Mouse (Mus musculus) liver, adult (tissue): ENCODE data around the gene Cox7a1.
A peak's percentile ranks its signal among the peaks of the same experiment; 100 is the strongest.

Experiments used
- GATA4 ChIP-seq: IDR thresholded peaks from 2 replicates; pipeline ENCODE4 v1.6.1; 2014; ENCODE audit warnings: mild to moderate bottlenecking, low read length; ENCODE audit not compliant: insufficient replicate concordance

Cox7a1 gene

DNA sequence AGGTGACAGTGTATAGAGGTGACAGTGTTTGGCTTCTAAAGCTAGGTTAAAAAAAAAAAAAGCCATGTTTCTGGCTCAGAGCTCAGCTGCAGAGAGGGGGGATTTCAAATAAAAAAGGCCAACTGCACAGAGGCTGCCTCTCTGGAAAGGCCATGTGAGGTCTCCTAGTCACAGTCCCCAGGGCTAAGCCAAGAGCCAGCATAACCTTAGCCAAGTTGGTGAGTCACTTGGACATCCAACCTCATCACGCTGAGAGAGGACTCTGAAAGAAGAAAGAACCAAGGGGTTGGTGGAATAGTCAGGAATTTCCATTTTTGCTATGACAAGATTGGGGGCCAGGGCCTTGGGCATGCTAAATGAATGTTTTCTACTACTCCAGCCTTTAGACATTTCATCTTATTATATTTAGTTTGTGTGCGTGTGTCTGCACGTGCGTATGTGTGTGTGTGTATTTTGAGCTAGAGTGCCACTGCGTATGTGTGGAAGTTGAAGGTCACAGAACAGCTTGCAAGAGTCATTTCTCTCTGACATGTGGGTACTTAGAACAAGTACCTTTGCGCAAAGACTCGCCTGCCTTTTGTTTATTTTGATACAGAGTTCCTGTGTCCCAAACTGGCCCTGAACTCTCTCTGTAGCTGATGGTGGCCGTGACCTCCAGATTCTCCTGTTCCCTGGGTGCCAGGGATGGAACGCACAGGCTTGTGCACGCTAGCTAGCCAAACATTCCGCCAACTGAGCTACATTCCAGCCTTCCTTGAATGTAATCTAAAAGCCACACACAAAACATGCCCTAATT lies 19.1 kb downstream of the Cox7a1 start:
- no peak for TF ChIP-seq GATA4

DNA sequence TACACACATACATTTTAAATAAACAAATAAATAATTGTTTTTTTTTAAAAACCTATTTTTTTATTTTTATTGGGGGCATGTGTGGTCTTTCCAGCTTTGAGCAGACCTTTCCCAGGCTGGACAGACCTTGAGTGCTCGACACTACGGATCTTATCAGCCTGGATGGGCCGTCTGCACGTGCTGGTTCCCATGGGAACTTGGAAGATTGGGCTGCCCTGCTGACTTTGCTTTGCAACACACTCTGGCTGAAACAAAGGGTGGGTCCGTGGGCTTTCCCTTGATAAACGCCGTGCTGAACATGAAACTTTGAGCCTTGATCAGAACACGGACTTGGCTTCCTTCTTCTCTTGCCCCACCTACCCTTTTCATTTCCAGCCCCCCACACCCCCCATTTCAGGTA lies 20.4 kb downstream of the Cox7a1 start:
- TF ChIP-seq GATA4 = no peak

DNA sequence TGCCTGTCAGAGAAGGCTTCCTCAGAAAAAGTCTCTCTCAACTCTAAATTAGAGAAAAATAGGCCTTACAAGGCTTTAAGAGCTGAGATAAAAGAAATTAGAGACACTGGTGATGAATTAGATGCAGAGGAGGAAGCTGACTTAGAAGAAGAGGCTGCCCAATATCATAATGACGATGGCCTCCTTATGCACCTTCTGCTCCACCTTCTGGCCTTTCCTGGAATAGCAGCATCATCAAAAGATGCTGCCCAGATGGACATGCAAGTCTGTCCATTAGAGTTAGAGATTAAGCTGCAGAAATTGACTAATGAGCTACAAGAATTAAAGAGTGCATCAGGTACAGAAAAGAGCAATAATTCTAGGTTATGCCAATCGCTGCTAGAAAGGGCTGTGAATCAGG lies 21.4 kb downstream of the Cox7a1 start:
- TF ChIP-seq GATA4 = no peak

DNA sequence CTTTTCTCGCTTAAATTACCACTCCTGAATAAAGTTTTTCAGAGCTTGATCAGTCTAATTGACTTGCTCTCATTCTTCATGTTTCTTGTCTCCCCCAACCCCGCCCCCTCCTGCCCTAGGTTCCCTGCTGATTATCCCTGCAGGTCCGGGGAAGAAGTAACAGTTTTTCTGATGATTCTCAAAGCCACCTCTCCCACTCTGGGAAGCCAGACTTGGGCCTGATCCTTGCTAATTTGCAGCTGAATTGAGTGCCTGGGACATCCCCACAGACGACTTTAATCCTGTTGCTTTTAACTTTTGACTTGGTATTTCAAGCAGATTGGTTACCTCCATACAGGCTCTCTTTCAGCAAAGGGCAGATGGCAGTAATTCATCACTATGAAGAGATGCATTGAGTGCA lies 27.1 kb downstream of the Cox7a1 start:
- no peak for TF ChIP-seq GATA4

DNA sequence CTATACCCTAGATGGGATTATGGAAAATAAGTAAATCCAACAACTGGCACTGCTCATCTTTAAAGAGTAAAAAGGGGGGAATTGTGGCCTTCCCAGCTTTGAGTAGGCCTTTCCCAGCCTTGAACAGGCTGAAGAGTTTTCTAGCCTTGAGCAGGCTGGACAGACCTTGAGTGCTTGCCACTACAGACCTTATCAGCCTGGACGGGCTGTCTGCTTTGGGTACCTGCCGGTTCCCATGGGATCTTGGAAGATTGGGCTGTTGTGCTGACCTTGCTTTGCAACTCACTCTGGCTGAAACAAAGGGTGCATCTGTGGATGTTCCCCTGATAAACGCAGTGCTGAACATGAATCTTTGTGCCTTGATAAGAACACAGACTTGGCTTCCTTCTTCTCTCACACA lies 29.9 kb downstream of the Cox7a1 start:
- TF ChIP-seq GATA4 = no peak

DNA sequence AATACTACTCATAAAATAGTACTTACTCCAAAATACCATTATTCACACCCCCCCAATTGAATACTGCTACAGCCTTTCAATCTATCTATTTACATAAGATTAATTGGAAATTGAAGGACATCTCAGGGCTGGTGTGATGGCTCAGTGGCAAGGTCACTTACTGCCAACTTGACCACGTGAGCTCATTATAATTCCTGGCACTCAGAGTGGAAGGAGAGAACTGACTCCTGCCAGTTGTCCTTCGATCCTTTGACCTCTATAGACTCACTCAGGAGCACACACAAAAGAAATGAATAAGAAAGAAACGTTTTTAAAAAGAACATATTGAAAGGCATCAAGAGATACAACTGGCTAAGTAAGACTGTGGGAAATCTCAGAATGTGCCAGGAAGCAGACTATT lies 31.9 kb downstream of the Cox7a1 start:
- TF ChIP-seq GATA4 = no peak

DNA sequence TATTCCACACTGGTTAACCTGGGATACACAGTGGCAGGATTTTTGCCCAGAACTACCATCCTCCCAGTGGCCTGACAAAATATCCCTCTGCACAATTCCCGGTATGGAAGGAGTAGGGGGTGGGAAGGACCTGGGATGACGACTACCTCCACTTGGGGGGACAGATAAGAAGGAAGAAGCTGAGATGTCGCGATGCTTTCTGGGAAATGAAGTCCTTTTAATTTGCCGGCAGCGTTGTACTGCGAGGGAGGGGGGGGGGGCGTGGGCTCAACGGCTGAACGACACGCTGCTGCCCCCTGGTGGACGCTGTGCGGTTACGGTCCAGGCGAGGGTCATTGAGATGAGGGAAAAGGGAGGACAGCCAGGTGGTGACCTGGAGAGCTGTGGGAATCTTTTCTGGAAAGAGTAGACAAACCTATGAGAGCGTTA lies 32.8 kb downstream of the Cox7a1 start:
- TF ChIP-seq GATA4 = peak; percentile 69; the same call in 1 of the 2 replicates

DNA sequence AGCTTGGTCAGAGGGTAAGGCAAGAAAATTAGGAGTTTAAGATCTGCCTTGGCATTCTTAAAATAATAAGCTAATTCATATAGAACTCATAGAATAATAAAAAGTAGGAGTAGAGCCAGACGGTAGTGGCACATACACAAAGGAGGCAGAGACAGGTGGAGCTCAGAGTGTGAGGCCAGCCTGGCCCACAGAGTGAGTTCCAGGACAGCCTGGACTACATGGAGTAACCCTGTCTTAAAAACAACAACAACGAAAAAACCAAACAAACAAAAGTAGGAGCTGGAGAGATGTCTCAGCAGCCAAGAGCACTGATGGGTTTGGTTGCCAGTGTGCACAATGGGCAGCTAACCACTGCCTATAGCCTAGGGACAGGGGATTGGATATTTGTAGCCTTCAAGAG lies 33.3 kb downstream of the Cox7a1 start:
- no peak for TF ChIP-seq GATA4

DNA sequence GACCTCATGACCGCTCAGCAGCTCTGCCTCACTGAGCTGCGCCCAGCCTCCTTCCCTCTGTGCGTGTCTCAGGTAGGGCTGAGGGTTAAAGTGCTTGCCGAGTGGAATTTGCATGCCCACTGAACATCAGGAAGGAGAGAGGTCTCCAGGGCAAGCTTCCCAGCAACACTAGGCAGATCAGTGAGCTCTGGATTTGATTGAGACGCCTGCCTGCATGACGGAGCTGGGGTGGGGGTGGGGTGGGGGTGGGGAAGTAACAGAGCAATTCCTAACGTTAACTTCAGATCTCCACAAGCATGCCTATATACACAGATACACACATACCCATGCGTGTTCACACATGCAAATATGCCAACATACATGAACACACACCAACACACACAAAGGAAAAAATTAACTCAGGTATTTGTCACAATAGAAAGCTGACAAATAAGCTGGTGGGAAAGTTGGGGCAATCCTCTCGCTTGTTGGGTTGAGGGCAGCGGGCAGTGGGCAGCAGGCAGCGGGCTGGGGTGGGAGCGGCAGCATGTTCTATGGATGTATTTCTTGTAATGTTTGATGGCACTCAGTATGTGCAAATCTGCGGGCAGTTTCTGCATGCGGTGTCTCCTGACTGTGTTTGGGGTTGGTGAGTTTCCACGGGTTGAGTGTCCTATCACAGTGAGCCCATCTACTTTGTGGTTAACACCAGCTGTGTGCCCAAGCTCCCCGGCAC lies 35.5 kb downstream of the Cox7a1 start:
- no peak for TF ChIP-seq GATA4

DNA sequence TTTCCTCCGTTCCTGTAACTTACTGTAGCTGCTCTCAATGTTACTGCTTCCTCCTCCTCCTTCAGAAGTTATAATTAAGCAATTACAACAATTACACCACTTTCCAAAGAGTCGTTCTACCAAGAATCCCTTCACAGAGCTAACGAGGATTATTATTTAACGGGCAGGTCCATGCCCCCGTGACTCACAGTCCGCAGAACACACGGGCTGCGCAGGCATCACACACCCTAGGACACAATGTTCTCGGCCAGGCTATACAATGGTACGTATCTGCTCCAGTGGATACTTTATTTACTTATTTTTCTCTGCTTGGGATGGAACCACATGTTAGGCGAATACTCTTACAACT lies 36.0 kb downstream of the Cox7a1 start:
- TF ChIP-seq GATA4 = no peak

DNA sequence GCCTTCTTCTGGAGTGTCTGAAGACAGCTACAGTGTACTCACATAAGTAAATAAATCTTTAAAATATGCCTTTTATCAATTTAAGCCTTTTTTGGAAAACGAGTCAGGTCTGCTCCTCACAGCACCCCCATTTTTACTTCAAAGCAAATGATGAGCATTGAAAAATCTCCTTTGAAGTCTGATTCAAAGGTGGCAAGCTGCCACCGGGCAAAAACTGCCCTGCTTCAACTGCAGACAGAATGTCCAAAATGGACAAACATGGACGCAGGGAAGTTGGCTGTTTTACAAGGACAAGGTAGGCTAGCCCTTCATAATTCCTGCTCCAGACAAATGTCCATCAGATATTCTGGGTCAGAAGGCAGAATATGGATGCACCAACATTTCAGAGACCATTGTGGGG lies 37.5 kb downstream of the Cox7a1 start:
- no peak for TF ChIP-seq GATA4

DNA sequence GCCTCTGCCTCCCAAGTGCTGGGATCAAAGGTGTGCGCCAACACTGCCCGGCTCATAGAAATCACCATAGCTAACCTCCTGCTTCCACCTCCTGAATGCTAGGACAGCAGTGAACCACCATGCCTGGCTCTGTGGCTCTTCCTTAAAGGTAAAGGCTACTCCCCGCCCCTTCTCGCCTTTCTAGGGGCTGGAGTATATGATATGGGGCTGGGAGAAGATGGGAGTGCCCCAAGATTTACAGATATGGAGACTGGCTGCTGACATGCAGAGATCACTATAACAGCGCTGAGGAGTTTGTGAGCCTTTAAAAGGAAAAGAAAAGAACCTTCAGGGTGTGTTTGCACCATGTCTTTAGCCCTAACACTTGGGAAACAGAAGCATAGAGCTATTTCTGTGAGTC lies 38.3 kb downstream of the Cox7a1 start:
- no peak for TF ChIP-seq GATA4

DNA sequence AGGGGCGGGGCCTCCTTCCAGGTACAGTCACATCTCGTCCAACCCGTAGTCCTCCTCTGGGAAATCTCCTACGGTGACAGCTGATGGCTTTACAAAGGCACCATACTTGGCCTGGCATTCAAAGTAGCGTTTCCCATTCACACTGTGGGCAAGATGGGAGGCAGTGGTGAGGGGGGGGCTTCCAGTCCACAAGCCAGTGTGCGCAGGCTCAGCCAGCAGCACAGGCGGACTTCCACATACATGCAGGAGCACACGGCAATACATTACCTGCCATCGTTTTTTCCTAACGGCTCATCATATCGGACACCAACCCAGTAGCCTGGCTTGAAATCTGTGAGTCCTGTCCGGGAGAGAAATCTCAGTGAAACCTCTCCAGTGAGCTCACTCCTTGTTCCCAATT lies 40.3 kb downstream of the Cox7a1 start:
- TF ChIP-seq GATA4 = no peak

DNA sequence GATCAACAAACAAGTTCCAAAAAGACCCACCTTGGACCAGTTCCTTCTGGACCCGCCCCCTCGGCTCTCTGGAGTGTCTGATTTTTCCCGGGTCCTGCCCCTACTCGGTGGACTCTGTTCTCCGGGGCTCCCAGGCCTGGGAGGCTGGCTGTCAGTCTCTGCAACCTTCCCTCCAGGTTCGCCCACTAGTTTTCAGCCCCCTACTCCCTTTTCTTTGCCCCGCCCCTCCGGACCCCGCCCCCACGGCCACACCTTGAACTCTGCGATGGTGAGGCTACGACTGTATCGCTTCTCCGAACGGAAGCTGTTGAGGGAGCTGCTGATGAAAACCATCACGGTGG lies 47.4 kb downstream of the Cox7a1 start:
- no peak for TF ChIP-seq GATA4

DNA sequence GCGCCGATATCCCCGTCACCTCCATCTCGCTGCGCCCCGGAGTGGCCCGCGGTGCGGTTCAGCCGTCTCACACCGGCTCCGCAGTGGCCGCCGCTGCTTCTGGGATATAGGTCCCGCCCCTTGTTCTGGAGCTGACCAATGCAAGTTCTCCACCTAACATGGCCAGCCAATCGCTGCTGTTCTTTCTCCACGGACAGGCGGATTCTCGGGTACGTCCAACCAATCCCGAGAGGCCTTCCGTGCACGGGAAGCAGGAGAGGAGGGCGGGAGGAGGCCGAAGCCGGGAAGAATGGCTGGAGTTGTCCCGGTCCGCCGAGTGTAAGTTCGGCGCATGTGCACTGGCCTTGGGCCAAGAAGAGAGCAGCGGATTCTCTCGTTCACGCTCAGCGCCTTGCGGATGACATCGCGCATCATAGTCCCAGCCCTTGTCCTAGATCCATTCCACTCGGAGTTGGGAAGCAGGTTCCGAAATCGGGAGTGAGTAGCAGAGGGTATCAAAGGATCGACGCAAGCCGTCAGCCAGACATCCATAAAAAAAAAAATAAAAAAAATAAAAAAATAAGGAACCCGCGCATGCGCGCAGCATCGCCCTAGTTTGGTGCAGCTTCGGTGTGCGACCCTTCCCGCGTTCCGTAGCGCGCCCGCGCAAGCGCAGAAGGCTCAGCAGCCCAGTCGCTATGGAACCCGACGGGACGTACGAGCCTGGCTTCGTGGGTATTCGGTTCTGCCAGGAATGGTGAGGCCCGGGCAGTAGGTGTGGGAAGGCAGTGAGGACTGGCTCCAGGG lies 47.9 kb downstream of the Cox7a1 start, which contains the start of the genes Polr2i and Tbcb:
Gene Polr2i, plus strand, starts transcription at position 280 of the 786 bp plus-strand sequence.
Gene Tbcb, minus strand, starts transcription at position 604 of the 786 bp plus-strand sequence.
- TF ChIP-seq GATA4 = no peak

DNA sequence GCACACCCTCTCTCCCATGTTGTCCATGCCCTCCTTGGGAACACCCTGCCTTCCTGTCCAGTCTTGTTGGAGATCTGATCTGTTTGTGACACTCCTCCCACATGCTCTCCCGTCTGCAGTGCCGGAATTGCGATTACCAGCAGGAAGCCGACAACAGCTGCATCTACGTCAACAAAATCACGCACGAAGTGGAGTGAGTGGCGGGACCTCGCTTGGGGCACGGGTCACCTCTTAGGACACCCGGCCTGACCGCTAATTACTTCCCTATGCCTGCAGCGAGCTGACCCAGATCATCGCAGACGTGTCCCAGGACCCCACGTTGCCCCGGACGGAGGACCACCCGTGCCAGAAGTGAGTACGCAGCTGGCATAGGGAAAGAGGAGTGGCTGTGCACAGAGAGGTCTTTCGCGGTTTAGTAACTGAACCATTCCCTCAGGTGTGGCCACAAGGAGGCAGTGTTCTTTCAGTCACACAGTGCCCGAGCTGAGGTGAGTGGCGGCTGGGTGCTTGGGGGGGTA lies 48.7 kb downstream of the Cox7a1 start:
- TF ChIP-seq GATA4 = no peak

DNA sequence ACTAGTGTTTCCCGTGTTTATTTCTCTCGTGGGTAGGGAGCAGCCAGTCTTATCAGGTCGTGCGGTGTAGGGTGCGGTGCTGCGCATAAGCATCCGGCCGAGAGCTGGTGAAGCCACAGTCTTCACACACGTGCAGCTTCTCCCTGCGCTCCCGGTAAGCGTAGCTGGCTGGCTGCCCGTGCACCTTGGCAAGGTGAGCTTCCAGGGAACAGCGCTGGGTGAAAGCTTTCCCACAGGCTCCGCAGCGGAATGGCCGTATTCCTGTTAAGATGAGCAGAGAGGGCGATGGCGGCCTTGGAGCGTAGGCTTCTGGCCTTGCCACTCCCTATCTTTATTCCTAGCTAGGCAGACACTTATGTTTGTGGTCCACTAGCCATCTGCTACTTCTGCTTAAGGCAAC lies 49.4 kb downstream of the Cox7a1 start:
- TF ChIP-seq GATA4 = no peak
